Comparison of ENCODE assay signal across 27 mouse cellular contexts in the genomic region with DNA sequence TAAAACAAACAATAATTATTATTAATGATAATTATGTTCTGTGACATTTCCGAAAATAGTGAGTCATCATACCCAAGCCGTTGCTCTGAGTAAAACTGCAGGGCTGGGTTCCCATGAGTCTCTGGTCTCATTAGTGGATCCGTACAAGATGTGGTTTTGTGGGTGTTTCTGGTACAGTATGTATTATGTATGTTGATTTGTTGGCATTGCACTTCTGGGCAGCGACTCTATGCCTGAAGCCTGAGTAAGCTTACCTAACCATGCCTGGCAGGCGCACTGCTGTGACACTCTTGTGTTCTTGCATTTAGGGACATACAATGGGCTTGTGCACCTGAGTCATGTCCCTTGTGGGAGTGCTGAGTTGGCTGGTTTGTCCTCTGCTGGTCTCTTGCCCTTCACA.
DNase-seq lines count a peak whose midpoint lies in the region; ATAC-seq and TF ChIP-seq lines count a peak whose summit lies in the region.
"Had no signal": no experiment of that assay in that cellular context is flagged by ENCODE, and none has a peak within 500 bp of the region (broad histone marks: within the 10 kb centered on the region; RNA-seq: fewer than 3 reads in every experiment).

No protein-coding gene starts in this region.

- H3K9ac ChIP-seq in forebrain, postnatal 0 days = no peak overlapping the region
- H3K9ac ChIP-seq in forebrain, embryonic 11.5 days (ENCODE audit: low read length) = no peak overlapping the region
- no peak overlapping the region for H3K9ac ChIP-seq in lung, postnatal 0 days (replicated peaks; ENCODE audit: low read depth)
- H3K9ac ChIP-seq: embryonic facial prominence, embryonic 13.5 days; forebrain, embryonic 12.5 days; hindbrain, embryonic 13.5 days; intestine, embryonic 15.5 days had no signal

- no peak overlapping the region for H3K4me3 ChIP-seq in forebrain, postnatal 0 days (ENCODE audit: low read depth, low read length)
- no peak overlapping the region for H3K4me3 ChIP-seq in forebrain, embryonic 11.5 days (ENCODE audit: low read depth, low read length)
- H3K4me3 ChIP-seq in lung, postnatal 0 days (ENCODE audit: low read depth, low read length) = no peak overlapping the region
- H3K4me3 ChIP-seq: embryonic facial prominence, embryonic 10.5 days; embryonic facial prominence, embryonic 13.5 days; erythroblast, embryonic 14.5 days; forebrain, embryonic 12.5 days; hindbrain, embryonic 10.5 days; hindbrain, embryonic 13.5 days; intestine, embryonic 15.5 days had no signal

- TF ChIP-seq CTCF in forebrain, postnatal 0 days (IDR thresholded peaks at IDR 0.05; ENCODE audit: low read depth) = no peak
- TF ChIP-seq CTCF in lung, postnatal 0 days (IDR thresholded peaks at IDR 0.05) = no peak

- no peaks in the 10 kb centered on the region for H3K9me3 ChIP-seq in forebrain, postnatal 0 days (ENCODE audit: low read length)
- no peaks in the 10 kb centered on the region for H3K9me3 ChIP-seq in forebrain, embryonic 11.5 days (ENCODE audit: control insufficient read depth, low read length)
- H3K9me3 ChIP-seq in lung, postnatal 0 days (ENCODE audit: low read length) = no peaks in the 10 kb centered on the region
- H3K9me3 ChIP-seq: embryonic facial prominence, embryonic 13.5 days; G1E; hindbrain, embryonic 13.5 days; intestine, embryonic 15.5 days had no signal

- ATAC-seq in forebrain, postnatal 0 days = peak; percentile 5; the same call in 1 of the 2 replicates
- no peak for ATAC-seq in forebrain, embryonic 11.5 days (replicated peaks; ENCODE audit: low FRiP score)
- ATAC-seq in lung, postnatal 0 days = peak; percentile 21; the same call in 1 of the 2 replicates
- ATAC-seq: hindbrain, embryonic 16.5 days; intestine, embryonic 15.5 days had no signal

- DNase-seq in forebrain, postnatal 0 days = no peak
- DNase-seq in forebrain, embryonic 11.5 days (ENCODE audit: low spot score) = no peak
- DNase-seq in lung, postnatal 0 days (ENCODE audit: low spot score) = no peak
- DNase-seq in lung, postnatal 14 days = no peak
- peak; percentile 66 for DNase-seq in Muller cell, postnatal 12 days (ENCODE audit: inconsistent ontology term)
- DNase-seq in fat pad, adult 2 months (ENCODE audit: extremely low read depth, low read depth, low spot score) = peak; percentile 3
- DNase-seq in left cerebral cortex, adult 9 months (ENCODE audit: low spot score in 2 of 2) = no peak
- DNase-seq: adrenal gland, adult 2 months; cerebellum, adult 11-12 months; cerebellum, adult 8-10 months; cerebellum, postnatal 10 days; cerebellum, postnatal 36 days; embryo, embryonic 11 days; gastrocnemius, postnatal 14 days; kidney, adult 11 months; kidney, adult 8-10 months had no signal

- no peak overlapping the region for H3K27ac ChIP-seq in forebrain, postnatal 0 days (ENCODE audit: low read depth, low read length)
- no peak overlapping the region for H3K27ac ChIP-seq in forebrain, embryonic 11.5 days (ENCODE audit: low read depth, low read length)
- no peak overlapping the region for H3K27ac ChIP-seq in lung, postnatal 0 days (ENCODE audit: low read length)
- H3K27ac ChIP-seq: embryonic facial prominence, embryonic 10.5 days; embryonic facial prominence, embryonic 13.5 days; hindbrain, embryonic 10.5 days; intestine, embryonic 15.5 days had no signal

- H3K27me3 ChIP-seq in forebrain, postnatal 0 days (ENCODE audit: insufficient read depth, low read length) = no peaks in the 10 kb centered on the region
- H3K27me3 ChIP-seq in forebrain, embryonic 11.5 days (ENCODE audit: control insufficient read depth, insufficient read depth, low read length) = no peaks in the 10 kb centered on the region
- H3K27me3 ChIP-seq in lung, postnatal 0 days (replicated peaks; ENCODE audit: insufficient read depth, low read length) = no peaks in the 10 kb centered on the region
- H3K27me3 ChIP-seq: CH12.LX; embryonic facial prominence, embryonic 13.5 days; forebrain, embryonic 12.5 days; hindbrain, embryonic 13.5 days; intestine, embryonic 15.5 days had no signal

- no peak overlapping the region for H3K4me2 ChIP-seq in forebrain, postnatal 0 days (ENCODE audit: low read depth)
- H3K4me2 ChIP-seq in forebrain, embryonic 11.5 days (ENCODE audit: low read depth, low read length, severe bottlenecking) = no peak overlapping the region
- H3K4me2 ChIP-seq in lung, postnatal 0 days (replicated peaks; ENCODE audit: low read depth, low read length) = no peak overlapping the region
- H3K4me2 ChIP-seq: embryonic facial prominence, embryonic 13.5 days; forebrain, embryonic 12.5 days; heart, embryonic 11.5 days; hindbrain, embryonic 13.5 days; intestine, embryonic 15.5 days had no signal

- H3K4me1 ChIP-seq in forebrain, postnatal 0 days (ENCODE audit: insufficient read depth) = peaks cover 19% of the 10 kb centered on the region; the same call in 1 of the 2 replicates
- H3K4me1 ChIP-seq in forebrain, embryonic 11.5 days (replicated peaks; ENCODE audit: control insufficient read depth, insufficient read depth, low read length) = peaks cover 7% of the 10 kb centered on the region; the same call in 1 of the 2 replicates
- peaks cover 4% of the 10 kb centered on the region; the same call in 1 of the 2 replicates for H3K4me1 ChIP-seq in lung, postnatal 0 days (ENCODE audit: insufficient read depth, low read depth, low read length)

- TF ChIP-seq EP300 in lung, postnatal 0 days (IDR thresholded peaks at IDR 0.05) = no peak

- H3K36me3 ChIP-seq in forebrain, postnatal 0 days (ENCODE audit: insufficient read depth) = no peaks in the 10 kb centered on the region
- no peaks in the 10 kb centered on the region for H3K36me3 ChIP-seq in forebrain, embryonic 11.5 days (ENCODE audit: control insufficient read depth, insufficient read depth, low read length)
- no peaks in the 10 kb centered on the region for H3K36me3 ChIP-seq in lung, postnatal 0 days (ENCODE audit: insufficient read depth, low read length)
- H3K36me3 ChIP-seq: embryonic facial prominence, embryonic 10.5 days; embryonic facial prominence, embryonic 13.5 days; forebrain, embryonic 12.5 days; G1E; hindbrain, embryonic 10.5 days; hindbrain, embryonic 13.5 days; intestine, embryonic 15.5 days had no signal

- 66% methylated on average over 5 of the region's 5 CpGs for WGBS in forebrain, postnatal 0 days
- WGBS in forebrain, embryonic 11.5 days = 91% methylated on average over 5 of the region's 5 CpGs
- 74% methylated on average over 5 of the region's 5 CpGs for WGBS in lung, postnatal 0 days

Comparison
In these comparisons a context has a peak if more than half of its experiments do, and no peak if none do; other contexts are left out.
1. DNase-seq: peak in Muller cell, postnatal 12 days (single experiment) and fat pad, adult 2 months (single experiment); none in forebrain, postnatal 0 days (single experiment), forebrain, embryonic 11.5 days (single experiment), lung, postnatal 0 days (single experiment), lung, postnatal 14 days (single experiment) and left cerebral cortex, adult 9 months (0 of 2).